Mouse (Mus musculus): ENCODE results near the gene Dbx1.

The Dbx1 gene

DNA sequence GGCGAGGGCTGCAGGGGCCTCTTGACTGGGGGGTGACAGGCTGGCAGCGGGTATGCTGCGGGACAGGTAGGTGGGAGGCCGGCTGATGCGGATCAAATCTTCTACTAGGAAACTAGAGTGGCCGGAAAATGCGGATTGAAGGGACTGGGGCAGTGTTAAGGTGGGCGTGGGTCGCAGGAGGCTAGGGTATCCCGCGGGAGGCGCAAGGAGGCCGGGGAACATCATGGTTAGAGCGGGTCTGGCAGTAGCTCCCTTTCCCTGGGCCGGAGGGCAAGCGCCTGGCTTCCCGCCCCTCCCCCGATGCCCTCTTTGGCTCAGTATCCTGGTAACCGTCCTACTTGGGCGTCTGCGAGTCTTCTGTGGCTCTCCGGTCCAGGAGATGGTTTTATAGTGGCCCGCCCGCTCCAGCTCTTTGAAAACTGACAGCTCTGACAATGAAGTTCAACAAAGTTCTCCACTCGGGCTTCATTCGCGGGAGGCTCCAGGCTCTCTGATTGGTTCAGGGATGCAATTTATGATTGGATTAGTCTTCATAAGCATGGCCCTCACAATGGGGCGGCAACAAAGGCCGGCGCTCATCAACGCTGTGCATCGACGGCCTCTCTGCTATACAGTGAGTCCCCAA lies at the start of gene Dbx1:
Dbx1 (minus strand) TSS at position 359 of the 625 bp plus-strand sequence.
- no peak for DNase-seq

GRCm38 (mm10) chr7:49678826-49679377 lies 42.3 kb upstream of the Dbx1 start:
- no peak for DNase-seq

DNA sequence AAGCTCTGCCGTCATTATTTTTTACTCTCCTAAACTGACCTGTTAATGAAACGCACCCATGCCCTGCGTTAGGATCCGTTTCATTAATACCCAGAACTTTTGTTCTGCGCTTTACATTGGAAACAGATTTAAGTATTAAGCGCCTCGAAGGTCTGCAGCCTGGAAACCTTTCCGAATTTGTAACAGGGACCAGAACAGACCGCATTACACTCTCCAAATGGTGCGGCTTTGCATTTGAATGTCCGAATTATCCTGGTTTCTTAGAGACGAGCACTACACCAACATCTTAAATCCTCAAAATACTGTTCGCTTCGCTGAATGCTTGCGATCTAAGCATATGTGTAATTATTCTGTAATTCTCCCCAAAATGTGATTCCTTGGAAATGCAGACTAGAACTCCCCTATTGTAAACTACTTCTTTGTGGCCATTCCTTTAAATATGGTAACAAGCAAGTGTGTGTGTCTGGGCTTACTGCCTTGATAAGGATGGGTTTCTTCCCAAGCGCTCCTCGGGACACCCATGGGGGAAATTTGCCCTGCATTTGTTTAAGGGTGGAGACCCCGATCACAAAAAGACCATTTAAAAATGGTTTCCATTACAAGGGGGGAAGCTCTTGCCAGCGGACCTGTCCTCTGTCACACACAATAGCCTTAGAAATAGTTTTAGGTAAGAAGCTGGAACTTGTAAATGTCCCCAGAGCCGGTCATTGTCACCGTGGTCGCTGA lies 41.6 kb upstream of the Dbx1 start:
- no peak for DNase-seq

DNA sequence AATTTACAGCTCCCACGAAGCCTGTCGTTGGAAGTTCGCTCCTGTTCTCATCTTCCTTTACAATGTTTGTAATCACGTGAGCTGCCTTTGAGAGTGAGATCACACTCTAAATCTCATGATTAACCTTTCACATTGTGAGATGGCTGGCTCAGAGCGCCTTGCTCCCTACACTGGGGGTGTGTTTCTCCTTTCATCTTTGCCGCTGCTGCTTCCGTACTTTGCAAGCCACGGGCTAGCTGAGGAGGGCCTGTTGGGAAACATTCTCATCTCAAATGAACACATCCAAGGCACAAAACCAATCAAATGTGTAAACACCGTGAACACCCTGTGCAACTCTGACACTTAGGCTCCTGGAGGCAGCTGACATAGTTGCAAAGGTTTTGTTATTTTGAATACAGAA lies 40.5 kb upstream of the Dbx1 start:
- no peak for DNase-seq

- DNase-seq, result no peak
Measured at GRCm38 (mm10) chr7:49676627-49677026, 40.0 kb upstream of the Dbx1 start.

GRCm38 (mm10) chr7:49668260-49668857 lies 31.7 kb upstream of the Dbx1 start:
- no peak for DNase-seq

DNA sequence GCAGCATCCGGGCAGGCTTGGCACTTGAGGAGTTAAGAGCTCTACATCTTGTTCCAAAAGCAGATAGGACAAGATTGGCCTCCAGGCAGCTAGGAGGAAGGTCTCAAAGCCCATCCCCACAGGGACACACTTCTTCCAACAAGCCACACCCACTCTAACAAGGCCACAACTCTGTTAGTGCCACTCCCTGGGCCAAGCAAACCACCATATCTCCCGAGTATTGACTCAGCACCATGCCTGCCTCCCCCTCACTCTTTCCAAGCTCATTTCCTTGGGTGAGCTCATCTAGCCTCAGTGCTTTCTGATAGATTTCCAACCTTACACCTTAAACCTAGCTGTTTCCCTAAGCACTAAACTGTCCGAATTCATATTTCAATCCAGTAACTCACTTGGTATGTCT lies 26.9 kb upstream of the Dbx1 start:
- DNase-seq, result no peak

GRCm38 (mm10) chr7:49662492-49663026 lies 25.9 kb upstream of the Dbx1 start:
- no peak for DNase-seq

GRCm38 (mm10) chr7:49661811-49662491 lies 25.3 kb upstream of the Dbx1 start:
- DNase-seq, result no peak

- DNase-seq, result no peak
Measured at GRCm38 (mm10) chr7:49640709-49641305, 4.2 kb upstream of the Dbx1 start.

DNA sequence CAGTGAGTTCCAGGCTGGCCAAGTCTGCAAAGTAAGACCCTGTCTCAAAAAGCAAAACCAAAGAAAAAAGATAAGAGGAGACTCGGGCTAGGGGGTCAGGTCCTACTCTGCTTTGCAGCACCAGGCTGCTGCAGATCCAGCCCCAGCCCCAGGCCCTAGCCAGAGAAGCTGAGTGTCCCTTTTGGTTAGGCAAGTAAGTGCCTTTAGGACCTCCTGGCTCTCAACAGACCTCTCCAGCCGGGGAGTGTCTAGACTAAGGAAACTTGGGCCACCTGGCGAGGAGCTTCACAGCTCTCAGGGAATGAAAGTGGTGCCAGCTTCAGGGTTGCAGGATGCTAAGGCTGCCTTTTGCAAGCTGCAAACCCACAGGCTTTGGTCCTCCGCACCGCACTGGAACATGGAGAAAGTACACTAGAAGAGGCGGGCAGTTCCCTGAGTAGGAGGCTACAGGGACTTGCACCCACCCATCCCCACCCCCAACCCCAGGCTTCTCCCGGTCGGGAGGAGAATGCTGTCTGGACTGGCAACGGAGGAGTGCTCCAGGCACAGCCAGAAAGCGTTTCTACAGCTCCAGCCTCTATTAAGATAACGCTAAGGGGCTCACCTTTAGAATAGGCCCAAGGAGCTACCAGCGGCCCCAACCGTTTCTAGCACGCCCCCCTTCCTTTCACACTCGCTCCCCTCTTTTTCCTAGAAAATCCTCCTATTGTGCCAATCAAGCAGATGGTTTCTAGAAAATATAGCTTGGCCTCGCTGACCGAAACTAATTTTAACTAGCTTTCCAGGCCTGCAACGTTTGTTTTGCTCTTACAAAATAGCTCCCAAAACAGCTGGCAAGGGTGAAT lies 3.4 kb upstream of the Dbx1 start:
- no peak for DNase-seq

DNA sequence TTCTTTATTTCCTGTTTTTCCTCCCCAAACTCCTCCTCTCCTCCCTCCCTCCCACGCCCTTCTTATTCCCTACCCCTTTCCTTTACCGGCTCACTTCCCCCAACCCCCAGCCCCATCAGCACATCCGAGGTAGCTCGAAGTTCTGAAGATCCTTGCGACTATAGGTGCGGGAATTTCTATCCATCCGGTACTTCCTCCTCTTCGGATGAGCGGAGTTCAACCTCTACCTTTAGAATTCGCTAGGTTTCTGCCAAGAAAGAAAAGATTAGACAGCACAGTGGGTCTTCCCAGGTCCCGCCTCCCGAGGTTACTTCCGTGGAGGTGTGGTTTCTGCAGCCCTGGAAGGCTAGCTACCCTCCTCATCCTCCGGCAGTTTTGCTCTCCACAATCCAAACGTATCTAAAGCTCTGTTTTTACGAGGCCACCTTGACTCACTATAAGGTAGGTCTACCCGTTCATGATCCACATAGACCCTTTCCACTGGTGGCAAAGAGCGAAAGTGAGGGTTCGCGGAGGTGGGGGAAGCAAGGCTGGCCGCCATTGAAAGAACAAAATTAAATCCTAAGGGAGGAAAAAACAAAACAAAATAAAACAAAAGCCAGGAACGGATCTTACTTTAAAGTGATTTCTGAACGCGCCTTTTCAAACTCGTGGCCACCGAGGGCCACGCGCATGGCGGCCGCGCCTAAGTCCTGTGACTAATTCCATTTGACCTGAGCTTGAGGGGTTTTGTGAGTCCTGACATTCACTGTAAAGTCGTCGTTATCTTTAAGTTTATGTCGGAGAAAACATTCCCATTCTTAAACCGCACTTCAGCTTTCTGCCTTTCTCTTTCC lies 2.5 kb upstream of the Dbx1 start:
- DNase-seq, result no peak

DNA sequence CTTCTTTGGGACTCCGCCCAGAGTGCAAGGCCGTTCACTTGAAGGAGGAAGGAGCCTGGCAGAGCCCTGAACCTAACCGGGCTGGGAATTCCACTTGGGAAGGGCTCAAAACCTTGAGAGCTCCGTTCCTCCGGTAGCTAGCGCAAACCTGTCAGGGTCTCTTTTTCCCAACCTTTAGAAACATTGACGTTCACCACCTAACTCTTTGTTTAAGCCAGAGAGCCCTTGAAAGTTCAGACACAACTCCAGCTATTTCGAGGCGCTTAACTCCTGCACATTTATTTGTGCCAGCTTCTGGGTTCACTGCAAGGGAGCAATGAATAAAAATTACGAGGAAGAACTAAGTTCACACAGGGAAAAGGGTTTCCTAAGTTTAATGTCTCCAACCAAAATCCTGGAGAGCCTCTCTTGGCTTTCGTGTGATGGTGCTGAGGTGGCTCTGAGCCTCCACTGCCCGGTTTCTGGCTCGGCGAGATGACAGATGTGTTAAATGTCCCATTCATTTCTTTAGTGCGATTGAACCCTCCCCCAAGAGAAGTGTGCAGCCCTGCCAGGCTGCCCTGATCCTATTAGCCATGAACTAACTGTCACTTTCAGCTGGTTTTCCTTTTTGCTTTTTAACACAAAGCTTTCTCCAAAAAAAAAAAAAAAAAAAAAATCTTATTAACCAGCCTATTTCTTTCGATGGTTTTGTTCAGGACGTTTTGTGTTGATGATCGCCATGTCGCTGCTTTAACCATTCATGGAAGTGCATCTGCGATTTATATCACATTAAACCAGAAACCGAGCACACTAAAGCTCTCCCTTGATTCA lies 1.4 kb upstream of the Dbx1 start:
- no peak for DNase-seq

GRCm38 (mm10) chr7:49637281-49637680 lies 632 bp upstream of the Dbx1 start:
- no peak for DNase-seq

DNA sequence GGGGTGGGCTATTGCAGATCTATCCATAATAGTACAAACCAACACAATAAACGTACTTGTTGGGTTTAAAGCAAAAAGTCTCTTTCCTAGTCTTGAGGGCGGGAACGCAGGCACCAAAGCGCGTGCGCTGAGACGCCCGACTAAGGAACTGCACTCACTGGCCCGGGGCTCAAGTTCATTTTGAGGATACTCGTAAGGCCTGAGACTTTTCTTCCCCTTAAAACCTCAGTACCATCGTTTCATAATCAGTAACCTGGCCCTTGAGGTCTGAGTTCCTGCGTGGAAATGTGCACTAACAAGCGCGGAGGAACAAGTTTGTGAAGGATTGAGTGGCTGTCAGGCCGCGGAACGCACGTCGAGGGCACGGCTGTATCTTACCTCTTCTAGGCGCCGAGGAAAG lies 678 bp downstream of the Dbx1 start:
- no peak for DNase-seq

DNA sequence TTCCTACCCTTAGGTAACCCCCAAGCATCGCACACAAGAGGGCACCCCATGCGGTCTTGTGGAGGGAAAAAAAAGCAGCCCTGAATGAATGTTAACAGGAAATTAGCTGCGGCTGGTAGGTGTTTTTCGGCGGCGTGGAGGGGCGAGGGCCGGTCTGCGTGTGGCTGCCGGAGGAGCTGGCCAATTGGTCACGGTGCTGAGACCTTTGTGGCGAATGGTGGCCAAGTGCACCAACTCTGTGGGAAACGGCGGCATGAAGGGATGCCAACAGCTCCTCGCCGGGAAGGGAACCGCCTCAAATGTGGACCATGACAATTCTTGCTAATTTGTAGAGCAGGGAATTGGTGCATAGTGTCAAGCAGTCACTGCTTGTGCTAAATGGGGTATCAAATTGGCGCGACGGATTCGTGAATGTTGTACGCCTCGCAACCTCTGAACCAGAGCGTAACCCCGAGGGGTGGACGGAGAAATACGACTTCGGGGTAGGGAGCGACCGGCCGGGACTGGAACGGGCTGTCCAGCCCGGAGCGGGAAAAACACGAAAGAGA lies 1.5 kb downstream of the Dbx1 start:
- peak in 1 of 2 experiments; percentile 10 for DNase-seq

GRCm38 (mm10) chr7:49634291-49635073 lies 2.2 kb downstream of the Dbx1 start:
- no peak for DNase-seq

GRCm38 (mm10) chr7:49633375-49633956 lies 3.2 kb downstream of the Dbx1 start:
- peak; percentile 10 to 15 for DNase-seq

Data from spleen, adult 18-20 months (tissue).